Mouse (Mus musculus): ENCODE measurements around the gene Rassf1.
A peak's percentile ranks its signal among the peaks of the same experiment; 100 is the strongest.

Rassf1 gene

GRCm38 (mm10) chr9:107603251-107603650, 51.9 kb downstream of the Rassf1 start:
- no peak for DNase-seq (ENCODE audit: low spot score)

- peak; percentile 64 for DNase-seq (ENCODE audit: low spot score)
Observed at GRCm38 (mm10) chr9:107605041-107605661, 53.8 kb downstream of the Rassf1 start.

GRCm38 (mm10) chr9:107606591-107606990, 55.2 kb downstream of the Rassf1 start:
- no peak for DNase-seq (ENCODE audit: low spot score)

- DNase-seq (ENCODE audit: low spot score): no peak
Observed at GRCm38 (mm10) chr9:107607036-107607435, 55.7 kb downstream of the Rassf1 start.

- no peak for DNase-seq (ENCODE audit: low spot score)
Observed at GRCm38 (mm10) chr9:107607653-107608245, 56.4 kb downstream of the Rassf1 start.

GRCm38 (mm10) chr9:107608741-107609432, 57.5 kb downstream of the Rassf1 start, which contains the start of gene Sema3b:
Gene Sema3b, minus strand, starts transcription at chr9:107609229.
- DNase-seq (ENCODE audit: low spot score): no peak

- DNase-seq (ENCODE audit: low spot score): no peak
Observed at GRCm38 (mm10) chr9:107609433-107609830, 58.1 kb downstream of the Rassf1 start.

- no peak for DNase-seq (ENCODE audit: low spot score)
Observed at GRCm38 (mm10) chr9:107611456-107612190, 60.3 kb downstream of the Rassf1 start.
